Mouse (Mus musculus) thymus, postnatal 0 days (tissue): Measurements from ENCODE around the gene Mrm1. TPM values are rescaled to one million over a fixed set of nuclear protein-coding genes. Genes with fewer than 3 reads are reported as not detected.

ENCODE experiments used
- DNase-seq: peaks from one replicate; pipeline ENCODE4 v3.0.0-alpha.2; 2015; ENCODE audit warnings: low spot score
- polyA plus RNA-seq: library from polyadenylated mRNA; unstranded; fragments of >200 nt; fragmentation: Nextera tagmentation; extraction: Ambion mirVana; gene quantifications from 2 replicates; pipeline ENCODE4 v1.2.1, GENCODE M21; 2015

Gene Mrm1
- polyA plus RNA-seq, 1 experiment from 2014 or later: 15.1 TPM

DNA sequence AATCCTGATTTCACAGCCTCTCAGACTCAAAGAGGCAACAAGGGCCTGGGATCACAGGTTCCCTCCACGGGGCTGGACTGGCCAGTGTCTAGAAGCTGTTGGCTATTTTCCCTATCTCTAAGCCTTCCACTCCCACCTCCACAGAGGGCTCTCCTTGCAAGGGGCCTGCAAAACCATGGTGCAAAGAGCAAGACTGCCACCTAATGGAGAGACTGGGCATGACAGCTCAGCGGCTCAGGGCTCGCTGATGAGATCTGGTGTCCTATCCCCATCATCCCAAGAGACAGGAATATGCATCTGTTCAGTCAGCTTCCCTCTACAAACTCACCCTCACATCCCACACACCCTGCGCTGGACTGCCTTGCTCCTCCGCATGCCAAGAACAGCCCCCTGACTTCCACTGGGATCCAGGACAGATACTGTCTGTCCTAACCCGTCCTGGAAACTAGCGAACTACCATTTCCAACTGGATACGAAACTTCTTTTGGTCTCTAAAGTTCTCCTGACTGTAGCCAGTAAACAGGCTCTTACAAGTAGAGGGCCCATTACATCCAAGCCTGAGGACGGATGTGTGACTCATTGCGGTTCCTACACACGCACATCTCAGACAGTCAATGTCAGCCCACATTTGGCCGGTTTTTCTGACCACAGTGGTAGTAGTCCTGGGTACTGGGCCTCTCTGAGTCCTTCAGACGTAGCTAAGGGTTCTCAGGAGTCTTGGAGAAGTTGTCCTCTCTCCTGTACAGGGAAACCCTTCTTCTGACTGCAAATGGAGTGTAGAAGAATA is 5.4 kb downstream of the Mrm1 start:
- DNase-seq: peak; percentile 73

DNA sequence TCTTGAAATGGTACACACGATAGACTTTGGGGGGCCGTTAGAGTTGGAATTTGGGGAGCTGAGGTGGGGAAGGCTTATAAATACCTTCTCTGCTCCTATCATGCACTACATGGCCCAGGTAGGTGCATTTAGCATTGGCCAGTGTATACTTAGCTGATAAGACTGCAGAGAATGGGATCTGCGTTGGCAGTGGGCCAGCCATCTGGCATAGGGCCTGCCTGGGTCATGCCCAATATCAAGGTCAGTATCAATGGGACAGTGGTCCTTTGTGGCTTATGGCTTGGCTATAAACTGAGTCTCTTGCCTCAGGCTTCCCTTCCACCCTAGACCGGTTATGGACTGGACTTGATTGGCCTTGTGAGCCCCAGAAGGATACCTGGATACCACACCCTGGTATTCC is 14.9 kb downstream of the Mrm1 start:
- no peak for DNase-seq

DNA sequence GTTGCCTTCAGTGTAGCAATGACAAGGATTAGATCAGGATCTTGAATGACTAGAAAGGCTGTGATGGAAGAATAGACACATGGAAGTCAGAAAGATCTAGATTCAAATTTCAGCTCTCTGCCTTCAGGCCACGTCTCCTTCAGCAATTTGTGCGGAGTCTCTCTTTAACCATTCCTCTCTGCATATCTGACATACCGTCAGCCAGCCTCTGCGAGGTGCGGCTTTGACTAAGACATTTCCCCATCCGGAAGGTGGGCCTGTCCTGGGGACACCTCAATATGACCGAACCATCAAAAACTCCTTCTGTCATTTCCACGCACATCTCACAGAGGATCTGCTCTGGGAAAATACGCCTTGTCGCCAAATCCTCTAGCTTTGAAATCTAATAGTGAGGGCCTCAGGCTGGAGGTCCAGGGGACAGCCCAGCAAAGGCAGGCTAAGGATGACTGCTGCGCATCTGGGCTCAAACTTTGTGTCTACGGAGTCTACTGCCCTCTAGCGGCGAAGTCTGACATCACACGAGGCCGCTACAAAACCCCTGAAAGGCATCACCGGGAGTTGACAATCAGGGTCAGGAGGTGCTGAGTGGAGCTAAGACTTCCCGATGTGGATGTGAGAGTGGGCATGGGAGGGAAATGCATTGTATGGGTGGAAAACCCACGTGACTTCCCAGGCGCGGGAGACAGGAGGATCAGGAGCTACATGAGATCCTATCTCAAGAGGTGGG is 21.5 kb downstream of the Mrm1 start:
- DNase-seq: peak; percentile 73

DNA sequence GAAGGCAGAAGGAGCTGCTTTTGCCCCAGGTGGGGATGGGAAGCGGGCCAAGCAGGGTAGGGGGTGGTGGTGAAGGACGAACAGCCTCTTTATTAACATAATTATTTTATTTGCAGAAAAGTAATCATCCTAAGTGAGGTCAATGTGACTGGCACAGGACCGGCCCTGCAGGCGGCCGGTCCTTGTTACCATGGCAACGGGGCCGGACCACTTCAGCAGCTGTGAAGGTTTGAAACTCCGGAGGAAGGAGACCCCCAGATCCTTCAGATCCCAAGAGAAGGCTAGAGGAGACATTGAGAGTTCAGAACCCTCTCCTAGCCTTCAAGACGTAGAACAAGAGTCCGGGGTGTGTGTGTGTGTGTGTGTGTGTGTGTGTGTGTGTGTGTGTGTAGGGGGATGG is 22.3 kb downstream of the Mrm1 start:
- DNase-seq: no peak

DNA sequence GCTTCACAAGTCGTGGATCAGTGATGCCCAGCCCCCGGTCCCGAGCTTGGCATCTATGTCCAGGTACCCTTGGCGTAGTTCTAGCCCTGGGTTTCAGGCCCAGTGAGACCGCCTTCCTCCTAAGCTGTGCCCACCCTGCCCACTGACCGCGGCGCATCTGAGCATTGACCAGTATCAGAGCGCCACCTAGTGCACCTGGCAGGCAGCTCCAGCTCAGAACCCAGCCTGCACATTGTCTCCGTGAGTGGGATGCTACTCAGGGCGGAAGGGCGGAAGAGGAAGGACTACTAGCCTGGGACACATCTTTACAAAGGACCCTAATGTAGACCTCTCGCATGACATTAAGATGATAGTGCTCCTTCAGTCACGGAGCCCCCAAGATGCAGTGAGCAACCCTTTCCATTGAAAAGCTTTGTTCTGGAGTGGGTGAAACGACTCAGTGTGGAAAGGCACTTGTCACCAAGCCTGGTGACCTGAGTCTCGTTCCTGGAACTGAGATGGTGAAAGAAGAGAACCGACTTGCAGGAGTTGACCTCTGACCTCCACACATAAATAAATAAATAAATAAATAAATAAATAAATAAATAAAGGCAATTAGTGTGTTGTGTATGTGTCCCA is 24.7 kb downstream of the Mrm1 start:
- DNase-seq: peak; percentile 40

DNA sequence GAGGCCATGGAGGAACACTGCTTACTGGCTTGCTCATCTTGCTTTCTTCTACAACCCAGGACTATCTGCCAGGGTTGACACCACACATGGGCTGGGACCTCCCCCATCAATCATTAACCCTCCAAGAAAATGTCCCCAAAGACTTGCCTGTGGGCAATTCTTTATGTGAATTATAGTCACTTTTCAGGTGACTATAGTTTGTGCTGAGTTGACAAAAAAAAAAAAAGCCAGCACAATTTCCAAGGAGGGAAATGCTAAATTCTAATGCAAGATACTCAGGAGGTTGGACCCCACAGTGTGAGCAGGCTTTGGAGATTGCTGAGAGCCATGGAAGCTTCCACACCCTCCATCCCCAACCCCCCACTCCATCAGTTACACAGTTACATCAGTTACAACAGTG is 25.8 kb downstream of the Mrm1 start:
- DNase-seq: no peak

DNA sequence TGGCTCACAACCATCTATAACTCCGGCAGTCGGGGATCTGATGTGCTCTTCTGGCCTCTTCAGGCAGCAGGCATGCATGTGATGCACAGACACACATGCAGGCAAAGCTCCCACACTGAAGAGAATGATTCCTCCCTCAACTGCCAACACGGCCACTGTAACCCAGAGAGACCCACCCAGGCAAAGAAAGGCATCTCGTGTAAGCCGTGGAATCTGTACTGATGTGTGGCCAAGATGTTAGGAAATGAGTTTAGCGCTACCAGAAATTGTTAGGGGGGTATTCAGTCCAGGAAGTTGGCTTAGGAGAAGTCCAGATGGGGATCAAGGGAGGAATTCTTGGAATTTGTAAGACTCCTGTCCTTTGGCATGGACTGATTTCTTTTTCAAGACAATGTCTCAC is 28.9 kb downstream of the Mrm1 start:
- no peak for DNase-seq

DNA sequence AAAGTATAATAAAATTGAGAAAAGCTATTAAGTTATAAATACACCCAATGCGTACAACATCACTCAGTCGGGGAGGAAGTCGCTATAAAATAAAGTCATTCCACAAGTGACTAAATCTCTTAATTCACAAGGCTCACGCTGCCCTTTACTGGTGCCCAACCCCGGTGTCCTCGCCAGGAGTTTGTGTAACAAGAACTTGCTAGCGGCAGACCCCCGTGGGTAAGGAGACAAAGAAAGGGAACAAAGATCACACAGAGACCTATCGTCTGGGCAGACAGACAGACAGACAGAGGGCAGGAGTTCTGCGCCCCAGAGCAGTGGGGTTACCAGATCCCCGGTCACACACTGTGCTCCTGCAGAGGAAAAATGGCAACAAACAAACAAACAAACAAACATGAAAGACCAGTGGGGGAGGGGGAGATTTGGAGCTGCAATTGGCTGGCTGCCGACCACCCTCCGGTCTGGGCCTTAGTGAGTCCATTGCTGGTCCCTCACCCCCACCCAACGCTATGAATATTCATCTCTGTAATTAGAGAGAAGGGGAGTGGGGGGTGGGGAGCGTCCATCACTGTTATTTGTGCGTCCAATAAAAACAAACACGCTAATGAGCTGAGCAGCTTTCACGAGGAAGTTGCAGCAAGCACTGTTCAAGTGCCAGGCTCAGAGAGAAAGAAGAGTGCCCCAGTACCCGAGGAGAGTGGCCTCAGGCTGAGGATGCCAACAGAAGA is 39.0 kb downstream of the Mrm1 start:
- no peak for DNase-seq

DNA sequence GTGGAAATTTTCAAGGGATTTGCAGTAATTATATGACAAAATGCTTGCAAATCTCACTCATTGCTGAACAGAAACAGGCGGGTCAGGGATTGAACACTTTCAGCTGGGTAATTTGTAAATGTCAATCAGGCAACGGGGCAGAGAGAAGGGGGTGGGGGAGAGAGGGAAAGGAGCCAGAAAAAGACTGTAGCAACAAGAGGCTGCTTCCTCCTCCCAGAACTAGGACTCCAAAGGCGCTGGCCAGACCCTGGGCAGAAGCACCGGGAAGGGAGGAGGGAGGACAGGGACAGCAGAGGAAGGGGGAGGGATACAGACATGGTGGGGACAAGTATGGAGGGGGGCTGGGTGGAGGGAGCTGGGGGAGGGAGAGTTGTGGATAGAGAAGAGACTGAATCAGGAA is 43.8 kb downstream of the Mrm1 start:
- DNase-seq: no peak

DNA sequence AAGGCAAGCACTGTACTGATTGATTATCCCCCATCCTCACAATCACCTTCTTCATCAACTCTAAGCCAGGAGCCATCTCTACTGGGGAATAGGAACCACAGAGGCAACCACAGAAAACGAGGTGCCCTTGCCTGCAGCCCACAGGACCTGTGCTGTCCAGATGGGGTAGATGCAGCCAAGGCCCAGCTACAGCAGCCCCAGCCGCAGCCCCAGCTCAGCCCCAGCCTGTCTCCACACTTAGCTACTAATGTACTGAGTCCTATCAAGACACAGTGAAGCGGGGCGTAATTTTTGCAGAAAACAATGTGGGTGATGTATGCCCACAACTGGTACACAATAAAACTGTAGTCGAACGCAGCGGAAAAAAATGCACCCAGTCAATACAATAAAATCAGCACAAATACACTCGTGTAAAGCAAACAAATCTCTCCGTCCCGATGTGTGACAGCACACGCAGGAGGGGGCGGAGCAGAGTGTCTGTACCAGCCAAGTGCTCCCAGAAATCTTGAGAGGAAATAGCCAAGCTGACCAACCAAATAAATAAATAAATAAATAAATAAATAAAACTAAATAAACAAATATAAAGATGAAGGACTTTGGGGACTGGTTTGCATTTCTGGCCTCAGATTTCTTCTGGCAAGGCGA is 44.3 kb downstream of the Mrm1 start:
- DNase-seq: no peak

DNA sequence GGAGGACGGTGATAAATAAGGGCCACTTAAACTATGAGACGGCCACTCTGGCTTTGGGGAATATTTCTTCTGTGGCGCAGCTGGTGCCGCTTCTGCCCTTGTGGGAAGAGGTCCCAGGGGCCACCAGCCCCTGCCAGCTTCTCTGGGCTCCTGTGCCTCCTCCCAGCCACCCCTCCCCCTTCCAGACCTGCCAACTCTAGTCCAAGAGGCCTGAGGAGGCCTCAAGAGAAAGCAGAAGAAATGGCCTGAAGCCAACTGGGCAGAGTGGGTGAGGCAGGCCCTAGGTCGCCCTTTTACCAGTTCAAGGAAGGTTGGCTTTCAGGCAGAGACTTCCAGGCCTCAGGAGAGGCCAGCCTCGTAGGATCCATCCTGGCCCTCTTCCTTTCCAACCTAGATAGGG is 51.4 kb downstream of the Mrm1 start:
- DNase-seq: no peak

DNA sequence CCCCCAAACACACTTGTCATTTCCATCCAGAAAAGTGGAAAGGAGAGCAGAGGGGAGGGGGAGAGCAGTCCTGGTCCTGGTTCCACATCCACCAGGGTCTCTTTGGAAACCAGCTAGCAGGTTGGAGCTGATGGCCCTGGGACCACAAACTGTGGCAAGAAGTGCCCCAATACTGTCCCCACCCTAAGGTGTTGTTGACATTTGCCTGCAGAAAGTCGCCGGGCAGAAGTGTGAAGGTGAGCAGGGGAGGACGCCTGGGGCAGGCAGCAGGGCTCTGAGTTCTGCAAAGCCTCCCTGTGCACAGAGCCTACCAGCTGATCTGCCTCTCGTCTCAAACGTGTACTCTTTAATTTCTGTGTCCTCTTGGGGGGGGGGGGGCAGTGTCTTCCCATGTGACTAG is 54.2 kb downstream of the Mrm1 start:
- DNase-seq: no peak

DNA sequence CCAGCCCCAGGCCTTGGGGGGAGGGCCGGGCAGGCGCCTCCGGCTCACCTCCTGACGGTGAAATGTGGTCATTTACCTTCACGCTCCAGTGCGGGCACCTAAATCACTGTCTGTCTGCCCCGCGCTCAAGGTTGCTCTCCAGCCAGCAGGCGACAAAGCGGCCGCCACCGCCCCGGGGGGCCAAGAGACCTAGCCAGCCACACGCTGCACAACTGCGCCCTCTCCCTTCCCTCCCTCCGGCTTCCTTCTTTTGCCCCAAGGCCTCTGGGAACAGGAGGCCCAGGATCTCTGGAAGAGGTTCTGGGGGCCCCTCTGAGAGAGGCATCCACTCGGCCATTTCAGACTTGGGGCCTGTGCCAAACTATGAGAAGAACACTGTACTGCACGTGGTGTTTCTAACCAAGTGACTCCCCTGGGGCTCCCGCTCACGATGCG is 54.8 kb downstream of the Mrm1 start:
- DNase-seq: no peak

DNA sequence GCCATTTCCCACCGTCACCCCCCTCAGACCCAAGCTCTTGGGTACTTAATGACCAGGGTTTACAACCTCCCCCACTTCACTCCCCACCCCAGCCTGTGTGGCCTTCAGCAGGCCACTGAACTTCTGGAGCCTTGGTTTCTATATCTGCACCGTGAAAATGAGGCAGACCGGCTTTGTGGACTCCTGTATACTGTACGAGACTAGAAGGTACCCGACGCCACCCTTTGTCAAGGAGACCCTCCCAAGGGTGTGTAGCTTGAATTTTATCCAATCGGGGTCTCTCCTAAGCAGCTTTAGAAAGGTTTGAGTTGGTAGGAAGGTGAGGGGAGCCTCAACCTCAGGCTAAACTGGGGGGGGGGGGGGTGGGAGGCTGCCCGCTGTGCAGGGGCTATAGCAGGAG is 55.2 kb downstream of the Mrm1 start:
- no peak for DNase-seq

Other genes starting within 250 kb of the Mrm1 start
- gene Dhrs11, start 9.5 kb upstream of the Mrm1 start, polyA plus RNA-seq: 12.0 and 12.2 TPM in 2 replicates
- 80.3 and 100 TPM in 2 replicates for gene Ggnbp2, start 51.3 kb upstream of the Mrm1 start, polyA plus RNA-seq
- 3.0 and 3.1 TPM in 2 replicates for gene Myo19, start 60.6 kb upstream of the Mrm1 start, polyA plus RNA-seq
- 2.0 and 2.4 TPM in 2 replicates for gene Pigw, start 60.8 kb upstream of the Mrm1 start, polyA plus RNA-seq
- 68.4 and 74.4 TPM in 2 replicates for gene Znhit3, start 96.9 kb upstream of the Mrm1 start, polyA plus RNA-seq
- gene Car4, start 138.3 kb upstream of the Mrm1 start, polyA plus RNA-seq: 8.9 and 10.1 TPM in 2 replicates